Mouse (Mus musculus): Measurements from ENCODE around the gene Nek7. TPM values are rescaled to one million over a fixed set of nuclear protein-coding genes. Genes with fewer than 3 reads are reported as not detected.

Nek7 gene
- polyA plus RNA-seq, 1 experiment from 2014 or later = 17.6 TPM

GRCm38 (mm10) chr1:138604736-138605135, 15.2 kb downstream of the Nek7 start:
- H3K4me3 ChIP-seq = no peak overlapping the region

GRCm38 (mm10) chr1:138603974-138604373, 16.0 kb downstream of the Nek7 start:
- no peak for ATAC-seq (ENCODE audit: low FRiP score, low read depth)
- H3K4me1 ChIP-seq = no peaks in the 10 kb centered on the region
- H3K27me3 ChIP-seq (replicated peaks) = no peaks in the 10 kb centered on the region
- no peak overlapping the region for H3K9ac ChIP-seq
- 97% methylated on average over 4 of the region's 4 CpGs for WGBS
- H3K4me3 ChIP-seq = no peak overlapping the region
- H3K9me3 ChIP-seq = no peaks in the 10 kb centered on the region
- H3K4me2 ChIP-seq (replicated peaks) = no peak overlapping the region
- no peak overlapping the region for H3K27ac ChIP-seq
- H3K36me3 ChIP-seq = no peaks in the 10 kb centered on the region

More at GRCm38 (mm10) chr1:138604736-138605135, 15.2 kb downstream of the Nek7 start:
- Histone ChIP-seq H3K36me3 (no peaks in the 10 kb centered on the region), H3K9me3 (no peaks in the 10 kb centered on the region), H3K4me2 (replicated peaks) (no peak overlapping the region), H3K27ac (no peak overlapping the region), H3K4me1 (no peaks in the 10 kb centered on the region), H3K9ac (no peak overlapping the region), H3K27me3 (replicated peaks) (no peaks in the 10 kb centered on the region)
- 87% methylated on average over 2 of the region's 2 CpGs for WGBS
- no peak for ATAC-seq (ENCODE audit: low FRiP score, low read depth)

- ATAC-seq (ENCODE audit: low FRiP score, low read depth) = no peak
- Histone ChIP-seq H3K4me3 (no peak overlapping the region), H3K4me1 (no peaks in the 10 kb centered on the region), H3K27ac (no peak overlapping the region), H3K9ac (no peak overlapping the region), H3K27me3 (replicated peaks) (no peaks in the 10 kb centered on the region), H3K4me2 (replicated peaks) (no peak overlapping the region), H3K9me3 (no peaks in the 10 kb centered on the region), H3K36me3 (no peaks in the 10 kb centered on the region)
- WGBS = 93% methylated on average over 11 of the region's 11 CpGs
Observed at GRCm38 (mm10) chr1:138598087-138598486, 21.9 kb downstream of the Nek7 start.

GRCm38 (mm10) chr1:138596127-138596706, 23.7 kb downstream of the Nek7 start:
- no peak for ATAC-seq (ENCODE audit: low FRiP score, low read depth)
- Histone ChIP-seq H3K27ac (no peak overlapping the region), H3K9me3 (no peaks in the 10 kb centered on the region), H3K36me3 (no peaks in the 10 kb centered on the region), H3K27me3 (replicated peaks) (no peaks in the 10 kb centered on the region), H3K4me3 (no peak overlapping the region), H3K4me2 (replicated peaks) (no peak overlapping the region), H3K9ac (no peak overlapping the region), H3K4me1 (no peaks in the 10 kb centered on the region)
- WGBS = 73% methylated on average over 4 of the region's 4 CpGs

- no peak overlapping the region for H3K4me3 ChIP-seq
- 82% methylated on average over 5 of the region's 5 CpGs for WGBS
- no peak for ATAC-seq (ENCODE audit: low FRiP score, low read depth)
Observed at GRCm38 (mm10) chr1:138594910-138595309, 25.0 kb downstream of the Nek7 start.

GRCm38 (mm10) chr1:138593922-138594321, 26.0 kb downstream of the Nek7 start:
- Histone ChIP-seq H3K4me2 (replicated peaks) (no peak overlapping the region), H3K9me3 (no peaks in the 10 kb centered on the region), H3K4me1 (no peaks in the 10 kb centered on the region), H3K27me3 (replicated peaks) (no peaks in the 10 kb centered on the region), H3K9ac (no peak overlapping the region), H3K36me3 (no peaks in the 10 kb centered on the region), H3K27ac (no peak overlapping the region), H3K4me3 (no peak overlapping the region)
- ATAC-seq (ENCODE audit: low FRiP score, low read depth) = no peak
- WGBS = 91% methylated on average over 5 of the region's 5 CpGs

More at GRCm38 (mm10) chr1:138594910-138595309, 25.0 kb downstream of the Nek7 start:
- no peak overlapping the region for H3K27ac ChIP-seq
- H3K36me3 ChIP-seq = no peaks in the 10 kb centered on the region
- no peaks in the 10 kb centered on the region for H3K4me1 ChIP-seq
- no peaks in the 10 kb centered on the region for H3K9me3 ChIP-seq
- no peak overlapping the region for H3K9ac ChIP-seq
- H3K4me2 ChIP-seq (replicated peaks) = no peak overlapping the region
- H3K27me3 ChIP-seq (replicated peaks) = no peaks in the 10 kb centered on the region

GRCm38 (mm10) chr1:138592466-138592865, 27.5 kb downstream of the Nek7 start:
- Histone ChIP-seq H3K9me3 (no peaks in the 10 kb centered on the region), H3K4me2 (replicated peaks) (no peak overlapping the region), H3K27ac (no peak overlapping the region), H3K9ac (no peak overlapping the region), H3K4me3 (no peak overlapping the region), H3K27me3 (replicated peaks) (no peaks in the 10 kb centered on the region), H3K36me3 (no peaks in the 10 kb centered on the region), H3K4me1 (no peaks in the 10 kb centered on the region)
- ATAC-seq (ENCODE audit: low FRiP score, low read depth) = no peak
- WGBS = 78% methylated on average over 4 of the region's 4 CpGs

- Histone ChIP-seq H3K4me1 (no peaks in the 10 kb centered on the region), H3K36me3 (no peaks in the 10 kb centered on the region), H3K27ac (no peak overlapping the region), H3K4me2 (replicated peaks) (no peak overlapping the region), H3K4me3 (no peak overlapping the region), H3K9ac (no peak overlapping the region), H3K27me3 (replicated peaks) (no peaks in the 10 kb centered on the region), H3K9me3 (no peaks in the 10 kb centered on the region)
- no peak for ATAC-seq (ENCODE audit: low FRiP score, low read depth)
- 92% methylated on average over 8 of the region's 8 CpGs for WGBS
Observed at GRCm38 (mm10) chr1:138590451-138591022, 29.4 kb downstream of the Nek7 start.

GRCm38 (mm10) chr1:138589126-138589525, 30.8 kb downstream of the Nek7 start:
- Histone ChIP-seq H3K4me2 (replicated peaks) (no peak overlapping the region), H3K4me1 (no peaks in the 10 kb centered on the region), H3K27ac (no peak overlapping the region), H3K9ac (no peak overlapping the region), H3K27me3 (replicated peaks) (no peaks in the 10 kb centered on the region), H3K36me3 (no peaks in the 10 kb centered on the region), H3K9me3 (no peaks in the 10 kb centered on the region), H3K4me3 (no peak overlapping the region)
- ATAC-seq (ENCODE audit: low FRiP score, low read depth) = no peak
- WGBS = 73% methylated on average over 3 of the region's 3 CpGs

GRCm38 (mm10) chr1:138587812-138588211, 32.1 kb downstream of the Nek7 start:
- no peaks in the 10 kb centered on the region for H3K4me1 ChIP-seq
- H3K27ac ChIP-seq = no peak overlapping the region
- no peak overlapping the region for H3K9ac ChIP-seq
- no peak for ATAC-seq (ENCODE audit: low FRiP score, low read depth)
- H3K36me3 ChIP-seq = no peaks in the 10 kb centered on the region
- H3K4me3 ChIP-seq = no peak overlapping the region
- no peak overlapping the region for H3K4me2 ChIP-seq (replicated peaks)
- no peaks in the 10 kb centered on the region for H3K27me3 ChIP-seq (replicated peaks)
- WGBS = 68% methylated on average over 3 of the region's 3 CpGs
- no peaks in the 10 kb centered on the region for H3K9me3 ChIP-seq

GRCm38 (mm10) chr1:138586891-138587290, 33.0 kb downstream of the Nek7 start:
- H3K27me3 ChIP-seq (replicated peaks) = no peaks in the 10 kb centered on the region
- H3K4me2 ChIP-seq (replicated peaks) = no peak overlapping the region
- ATAC-seq (ENCODE audit: low FRiP score, low read depth) = no peak
- H3K36me3 ChIP-seq = no peaks in the 10 kb centered on the region
- H3K4me3 ChIP-seq = no peak overlapping the region
- no peak overlapping the region for H3K9ac ChIP-seq
- no peaks in the 10 kb centered on the region for H3K9me3 ChIP-seq
- no peak overlapping the region for H3K27ac ChIP-seq
- WGBS = 97% methylated on average over 2 of the region's 2 CpGs
- no peaks in the 10 kb centered on the region for H3K4me1 ChIP-seq

- no peak for ATAC-seq (ENCODE audit: low FRiP score, low read depth)
- no peak overlapping the region for H3K4me2 ChIP-seq (replicated peaks)
- no peak overlapping the region for H3K27ac ChIP-seq
- H3K9me3 ChIP-seq = no peaks in the 10 kb centered on the region
- no peak overlapping the region for H3K4me3 ChIP-seq
- H3K36me3 ChIP-seq = no peaks in the 10 kb centered on the region
- no peak overlapping the region for H3K9ac ChIP-seq
- no peaks in the 10 kb centered on the region for H3K4me1 ChIP-seq
- H3K27me3 ChIP-seq (replicated peaks) = no peaks in the 10 kb centered on the region
- 97% methylated on average over 2 of the region's 2 CpGs for WGBS
Observed at GRCm38 (mm10) chr1:138584423-138585013, 35.4 kb downstream of the Nek7 start.

- H3K4me2 ChIP-seq (replicated peaks) = no peak overlapping the region
- no peaks in the 10 kb centered on the region for H3K4me1 ChIP-seq
- no peak for ATAC-seq (ENCODE audit: low FRiP score, low read depth)
- 92% methylated on average over 7 of the region's 7 CpGs for WGBS
- no peak overlapping the region for H3K4me3 ChIP-seq
- H3K36me3 ChIP-seq = no peaks in the 10 kb centered on the region
- H3K27me3 ChIP-seq (replicated peaks) = no peaks in the 10 kb centered on the region
- no peak overlapping the region for H3K27ac ChIP-seq
- H3K9me3 ChIP-seq = no peaks in the 10 kb centered on the region
- H3K9ac ChIP-seq = no peak overlapping the region
Observed at GRCm38 (mm10) chr1:138582225-138582624, 37.7 kb downstream of the Nek7 start.
